Mouse (Mus musculus): ENCODE measurements around the gene Ntrk1.

GRCm38 (mm10) chr3:87812873-87813272 is 17.9 kb upstream of the Ntrk1 start:
- TF ChIP-seq POLR2A (IDR thresholded peaks at IDR 0.05; ENCODE audit: extremely low read depth, insufficient read depth, low read length) (no peak), CTCF (IDR thresholded peaks at IDR 0.05; ENCODE audit: extremely low read depth, insufficient read depth, low read length) (no peak)
